Mouse (Mus musculus): ENCODE measurements around the gene Cers1. TPM values are rescaled to one million over a fixed set of nuclear protein-coding genes. Genes with fewer than 3 reads are reported as not detected.

Cers1 gene
- 10 to 100 TPM; 13.8 to 15.8 TPM for total RNA-seq (2021)
- long read RNA-seq, experiment 1, transcript Cers1-203 (8 exons, 2,728 nt) = major isoform, 23 of 33 reads
- long read RNA-seq, experiment 1, partial matches to known transcripts = 8 of 33 reads
- long read RNA-seq, experiment 1, other reads (novel, unspliced or antisense) = 2 of 33 reads
- long read RNA-seq, experiment 2, transcript Cers1-203 (8 exons, 2,728 nt) = major isoform, 31 of 39 reads
- long read RNA-seq, experiment 2, partial matches to known transcripts = 7 of 39 reads
- long read RNA-seq, experiment 2, other reads (novel, unspliced or antisense) = 1 of 39 reads

- DNase-seq = peak; percentile 74
Observed at GRCm38 (mm10) chr8:70315624-70316510, at the start of gene Cers1. Cers1 (plus strand) TSS chr8:70315775.

GRCm38 (mm10) chr8:70267674-70268073 is 47.9 kb upstream of the Cers1 start:
- no peak for DNase-seq

GRCm38 (mm10) chr8:70268311-70268710 is 47.3 kb upstream of the Cers1 start:
- no peak for DNase-seq

- DNase-seq = no peak
Observed at GRCm38 (mm10) chr8:70268799-70269565, 46.6 kb upstream of the Cers1 start.

- DNase-seq = no peak
Observed at GRCm38 (mm10) chr8:70272949-70273348, 42.6 kb upstream of the Cers1 start.

GRCm38 (mm10) chr8:70274350-70274749 is 41.2 kb upstream of the Cers1 start:
- no peak for DNase-seq

- no peak for DNase-seq
Observed at GRCm38 (mm10) chr8:70276476-70276875, 39.1 kb upstream of the Cers1 start.

- DNase-seq = no peak
Observed at GRCm38 (mm10) chr8:70278175-70278574, 37.4 kb upstream of the Cers1 start.

- no peak for DNase-seq
Observed at GRCm38 (mm10) chr8:70279266-70279665, 36.3 kb upstream of the Cers1 start.

- no peak for DNase-seq
Observed at GRCm38 (mm10) chr8:70281001-70281400, 34.6 kb upstream of the Cers1 start.

- peak; percentile 92 for DNase-seq
Observed at GRCm38 (mm10) chr8:70282603-70283135, 32.9 kb upstream of the Cers1 start, which contains the start of gene Homer3. Homer3 (plus strand) TSS chr8:70282827.

GRCm38 (mm10) chr8:70283136-70284077 is 32.2 kb upstream of the Cers1 start:
- no peak for DNase-seq

- no peak for DNase-seq
Observed at GRCm38 (mm10) chr8:70284421-70284820, 31.2 kb upstream of the Cers1 start.

- no peak for DNase-seq
Observed at GRCm38 (mm10) chr8:70285304-70285703, 30.3 kb upstream of the Cers1 start.

GRCm38 (mm10) chr8:70286737-70287136 is 28.8 kb upstream of the Cers1 start:
- DNase-seq = no peak

- DNase-seq = no peak
Observed at GRCm38 (mm10) chr8:70293988-70294405, 21.6 kb upstream of the Cers1 start.

GRCm38 (mm10) chr8:70300881-70301280 is 14.7 kb upstream of the Cers1 start:
- DNase-seq = no peak

- DNase-seq = peak; percentile 91
Observed at GRCm38 (mm10) chr8:70302358-70302890, 13.2 kb upstream of the Cers1 start, which contains the start of the genes Ddx49 and Cope. Ddx49 (minus strand) TSS chr8:70302489. Cope (plus strand) TSS chr8:70302518.

GRCm38 (mm10) chr8:70302901-70303300 is 12.7 kb upstream of the Cers1 start:
- DNase-seq = no peak

- DNase-seq = no peak
Observed at GRCm38 (mm10) chr8:70309311-70309710, 6.3 kb upstream of the Cers1 start.

- peak; percentile 86 for DNase-seq
Observed at GRCm38 (mm10) chr8:70313399-70313798, 2.2 kb upstream of the Cers1 start.

Data from gastrocnemius, postnatal 25 days (tissue).